Mouse (Mus musculus) lung, postnatal 0 days (tissue): ENCODE measurements around the gene Olfr1008.
"Not testable (repeated sequence)": the region's sequence is repeated elsewhere in the genome, so short reads cannot be mapped to it uniquely, and the experiment has no call there.

Experiments used
- CTCF ChIP-seq: IDR thresholded peaks from 2 replicates; pipeline ENCODE4 v1.5.1; 2016; ENCODE audit warnings: antibody characterized with exemption, mild to moderate bottlenecking
- EP300 ChIP-seq: IDR thresholded peaks from 2 replicates; pipeline ENCODE4 v1.6.1; 2016; ENCODE audit warnings: antibody characterized with exemption, mild to moderate bottlenecking, control low read depth

DNA sequence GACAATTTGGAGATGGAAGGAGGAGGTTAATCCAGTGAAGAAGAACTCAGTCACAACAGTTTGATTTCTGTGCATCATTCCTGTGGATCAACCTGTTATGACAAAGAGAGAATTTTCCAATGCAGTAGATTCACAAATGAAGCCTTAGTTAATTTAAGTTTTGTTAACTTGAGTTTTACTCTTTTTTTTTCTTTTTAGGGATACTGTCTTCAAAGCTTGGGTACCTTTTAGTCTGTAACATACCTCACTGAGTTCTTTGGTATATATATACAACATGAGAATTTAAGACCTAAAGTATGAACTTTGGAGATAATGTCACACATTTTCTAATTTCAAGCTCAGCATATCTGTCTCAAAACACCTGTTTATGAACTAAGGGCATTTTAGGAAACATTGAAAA lies 24.9 kb upstream of the Olfr1008 start, which contains the start of gene Olfr154:
- TF ChIP-seq CTCF, EP300: not testable (repeated sequence)
